Mouse (Mus musculus) liver, adult (tissue): Measurements from ENCODE around the gene Fermt3.

Experiments used
- GATA4 ChIP-seq: IDR thresholded peaks from 2 replicates; pipeline ENCODE4 v1.6.1; 2014; ENCODE audit warnings: mild to moderate bottlenecking, low read length; ENCODE audit not compliant: insufficient replicate concordance

Fermt3 gene

DNA sequence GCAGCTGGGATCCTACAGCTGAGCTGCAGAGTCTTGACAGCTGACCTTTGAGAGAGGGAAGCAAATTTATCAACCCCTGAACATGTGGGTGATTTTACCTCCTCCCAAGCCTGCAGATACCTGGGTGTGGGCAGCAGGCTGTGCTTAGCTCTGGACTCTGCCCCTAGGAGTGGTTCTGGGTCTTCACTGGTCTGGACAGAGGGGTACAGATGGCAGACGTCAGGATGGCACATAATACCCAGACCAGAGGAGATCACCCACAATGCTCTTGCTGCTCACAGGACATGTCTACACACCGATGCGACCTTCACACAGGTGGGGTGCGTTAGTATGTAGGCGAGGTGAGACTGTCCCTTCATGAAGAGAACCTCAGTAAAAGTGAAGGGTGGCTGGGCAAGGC lies 69.7 kb downstream of the Fermt3 start:
- no peak for TF ChIP-seq GATA4
